Mouse (Mus musculus) lung, adult 2 months (tissue): ENCODE measurements around the gene Igsf9b. TPM values are rescaled to one million over a fixed set of nuclear protein-coding genes. Genes with fewer than 3 reads are reported as not detected.

Source experiments
- DNase-seq: peaks from one replicate; pipeline ENCODE4 v3.0.0; 2022
- H3K4me1 ChIP-seq: fragments of 200-500 bp; 2 replicates; pipeline ENCODE4 v1.6.1; 2011; ENCODE audit warnings: low read length; ENCODE audit not compliant: control insufficient read depth, insufficient read depth
- H3K4me3 ChIP-seq: fragments of 200-500 bp; replicated peaks from 2 replicates; pipeline ENCODE3; 2011; ENCODE audit warnings: low read depth, mild to moderate bottlenecking, control low read depth, low read length; ENCODE audit errors: extremely low read depth
- CTCF ChIP-seq: fragments of 200-500 bp; IDR thresholded peaks from 2 replicates; pipeline ENCODE4 v1.5.1; 2011; ENCODE audit warnings: mild to moderate bottlenecking, low read length, control low read depth; ENCODE audit not compliant: insufficient read depth
- POLR2A ChIP-seq: fragments of 200-500 bp; IDR thresholded peaks from 2 replicates; pipeline ENCODE4 v1.6.1; 2011; ENCODE audit warnings: low read depth, mild to moderate bottlenecking, control low read depth, low read length, borderline replicate concordance; ENCODE audit errors: extremely low read depth
- WGBS: fragments of 180-500 bp; shearing (Covaris S2); methylation state at CpG from one replicate; pipeline ENCODE4 v1.1.7; 2018; 5-methylcytosine and 5-hydroxymethylcytosine counted together
- polyA plus RNA-seq: library from polyadenylated mRNA; depleted of rRNA; stranded (reverse); fragments of >200 nt; gene quantifications from 2 replicates; pipeline ENCODE4 v1.2.3, GENCODE M21; 2012

Igsf9b gene
- polyA plus RNA-seq, 1 experiment, result 1.4 TPM

DNA sequence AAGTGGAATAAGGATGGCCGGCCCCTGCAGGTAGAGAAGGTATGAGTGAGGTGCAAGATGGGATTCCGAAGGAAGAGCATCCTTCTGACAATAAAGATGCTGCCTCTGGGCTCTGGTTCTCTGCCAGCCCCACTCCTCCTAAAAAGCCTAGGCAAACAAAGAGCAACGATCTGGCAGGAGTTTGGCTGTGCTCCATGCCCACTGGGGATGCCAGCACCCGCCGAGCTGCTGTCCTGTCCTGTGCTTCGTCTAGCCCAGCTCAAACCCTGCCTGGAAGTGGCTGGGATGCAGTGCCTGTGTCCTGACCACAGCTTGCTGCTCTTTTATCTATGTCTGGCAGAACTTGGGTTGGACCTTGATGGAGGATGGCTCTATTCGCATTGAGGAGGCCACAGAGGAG, 23.3 kb downstream of the Igsf9b start:
- Histone ChIP-seq H3K4me3 (no peak overlapping the region), H3K4me1 (no peaks in the 10 kb centered on the region)
- TF ChIP-seq CTCF, result no peak
- no peak for TF ChIP-seq POLR2A
- DNase-seq, result no peak
- 75% methylated on average over 7 of the region's 7 CpGs for WGBS

DNA sequence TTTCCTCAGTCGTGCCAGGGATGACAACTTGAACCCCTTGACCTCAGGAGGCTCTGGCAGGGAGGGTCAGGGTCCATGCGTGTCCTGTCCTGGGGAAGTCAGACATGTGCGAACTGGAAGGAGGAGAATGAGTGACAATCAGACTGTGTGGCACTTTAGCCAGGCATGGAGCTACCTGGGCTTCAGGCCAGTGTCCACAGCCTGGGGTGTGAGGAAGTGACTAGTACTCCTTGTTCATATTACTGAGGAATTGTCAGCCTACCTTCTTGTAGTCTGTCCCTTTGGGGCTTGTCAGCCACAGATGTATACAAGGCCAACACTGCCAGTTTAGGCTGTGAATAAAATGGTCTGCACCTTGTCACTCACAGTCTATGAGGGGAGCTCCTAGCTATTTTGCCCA, 24.4 kb downstream of the Igsf9b start:
- Histone ChIP-seq H3K4me3 (no peak overlapping the region), H3K4me1 (no peaks in the 10 kb centered on the region)
- no peak for DNase-seq
- 81% methylated on average over 3 of the region's 3 CpGs for WGBS
- no peak for TF ChIP-seq CTCF
- no peak for TF ChIP-seq POLR2A

DNA sequence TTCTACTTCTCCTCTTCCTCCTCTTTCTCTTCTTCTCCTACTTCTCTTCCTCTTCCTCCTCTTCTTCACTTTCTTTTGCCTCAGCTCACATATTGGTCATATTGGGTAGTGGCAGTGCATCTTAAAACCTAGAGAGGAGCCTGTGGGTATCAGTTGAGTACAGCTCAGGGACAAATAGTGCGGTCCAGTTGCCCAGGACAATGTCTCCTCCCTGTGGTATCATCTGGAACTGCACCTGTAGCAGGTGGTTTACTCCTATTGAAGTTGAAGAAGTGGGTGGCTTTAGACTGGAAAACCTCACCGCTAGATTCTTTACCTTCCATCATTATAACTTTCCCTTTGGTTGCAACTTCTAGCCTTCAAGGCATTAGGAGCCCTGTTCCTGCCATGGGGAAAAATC, 26.9 kb downstream of the Igsf9b start:
- WGBS, result 51% methylated on average over 2 of the region's 2 CpGs
- Histone ChIP-seq H3K4me3 (no peak overlapping the region), H3K4me1 (no peaks in the 10 kb centered on the region)
- TF ChIP-seq POLR2A, result no peak
- peak; percentile 56 for TF ChIP-seq CTCF
- DNase-seq, result peak; percentile 31

DNA sequence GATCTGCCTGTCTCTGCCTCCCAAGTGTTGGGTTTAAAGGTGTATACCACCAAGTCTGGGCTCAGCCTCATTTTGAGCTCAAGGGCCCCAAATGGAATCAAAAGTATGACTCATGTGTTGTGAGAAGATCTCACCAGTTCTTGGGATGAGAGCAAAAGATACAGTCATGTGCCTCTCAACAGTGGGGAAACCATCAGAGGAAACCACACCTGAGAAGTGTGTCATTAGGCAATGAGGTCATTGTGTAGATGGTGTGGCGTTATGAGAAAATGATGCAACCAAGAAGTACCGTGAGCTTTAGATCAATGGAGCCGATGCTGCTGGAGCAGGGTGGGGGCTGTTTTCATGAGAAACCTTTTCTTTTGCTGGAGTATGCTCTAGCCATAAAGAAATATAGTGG, 28.6 kb downstream of the Igsf9b start:
- DNase-seq, result no peak
- Histone ChIP-seq H3K4me1 (no peaks in the 10 kb centered on the region), H3K4me3 (no peak overlapping the region)
- 88% methylated on average over 3 of the region's 3 CpGs for WGBS
- TF ChIP-seq POLR2A, result no peak

DNA sequence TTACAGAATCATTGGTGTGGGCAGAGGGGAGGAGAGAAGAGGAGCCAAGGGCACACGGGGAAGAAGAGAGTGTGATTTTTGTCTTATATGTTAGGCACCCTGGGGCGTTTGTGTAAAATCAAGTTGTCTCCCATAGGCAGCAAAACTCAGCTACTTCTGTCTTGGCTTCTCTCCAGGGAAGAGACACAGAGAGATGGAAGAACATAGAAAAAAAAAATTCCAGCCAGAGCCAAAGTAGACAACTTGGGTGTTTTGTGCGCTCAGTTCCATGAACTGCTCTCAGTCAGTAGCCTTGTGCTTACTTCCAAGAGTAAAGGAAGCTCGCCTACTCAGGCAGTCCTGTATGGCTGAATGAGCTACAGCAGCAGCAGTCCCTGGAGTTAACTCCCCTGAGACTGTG, 31.4 kb downstream of the Igsf9b start:
- TF ChIP-seq POLR2A, result no peak
- no peak for TF ChIP-seq CTCF
- no peak for DNase-seq
- Histone ChIP-seq H3K4me3 (no peak overlapping the region), H3K4me1 (no peaks in the 10 kb centered on the region)
- WGBS, result 79% methylated on average over 4 of the region's 4 CpGs

DNA sequence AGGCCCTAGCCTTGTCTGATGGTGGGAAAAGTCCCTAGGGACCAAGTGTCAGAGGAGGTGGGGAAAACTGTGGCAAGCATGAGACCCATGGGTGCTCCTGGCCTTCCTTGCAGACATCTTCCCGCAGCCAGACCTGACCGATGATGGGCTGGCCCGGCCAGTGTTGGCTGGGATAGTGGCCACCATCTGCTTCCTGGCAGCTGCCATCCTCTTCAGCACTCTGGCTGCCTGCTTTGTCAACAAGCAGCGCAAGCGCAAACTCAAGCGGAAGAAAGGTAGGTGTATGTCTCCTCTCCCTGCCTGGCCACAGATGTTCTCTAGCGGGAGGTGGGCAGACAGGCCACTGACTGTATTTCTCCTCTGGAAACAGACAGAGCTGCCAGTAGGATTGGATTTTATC, 32.5 kb downstream of the Igsf9b start:
- no peak for DNase-seq
- no peak for TF ChIP-seq POLR2A
- no peak for TF ChIP-seq CTCF
- H3K4me1 ChIP-seq, result no peaks in the 10 kb centered on the region
- H3K4me3 ChIP-seq, result no peak overlapping the region
- WGBS, result 92% methylated on average over 7 of the region's 7 CpGs

DNA sequence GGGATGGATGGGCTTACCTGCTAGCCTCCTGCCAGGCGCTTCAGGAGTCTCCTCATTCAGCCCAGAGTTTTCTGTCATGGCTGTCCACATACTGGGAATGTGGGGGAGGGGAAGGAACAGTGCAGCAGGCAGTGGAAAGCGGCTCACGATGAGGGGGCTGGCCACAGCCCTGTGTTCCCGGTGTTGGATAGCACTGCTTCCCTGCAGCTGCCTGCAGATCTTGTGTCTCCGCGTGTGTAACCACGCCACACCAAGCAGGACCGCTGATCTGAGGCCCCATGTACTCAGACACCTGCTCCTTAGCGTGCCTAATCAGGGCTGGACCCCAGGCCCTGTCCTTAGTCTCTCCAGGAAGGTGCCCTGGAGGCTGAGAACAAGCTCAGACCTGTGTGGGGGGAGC, 35.9 kb downstream of the Igsf9b start:
- no peaks in the 10 kb centered on the region for H3K4me1 ChIP-seq
- TF ChIP-seq CTCF, result no peak
- TF ChIP-seq POLR2A, result no peak
- no peak for DNase-seq
- WGBS, result 81% methylated on average over 9 of the region's 9 CpGs
- no peak overlapping the region for H3K4me3 ChIP-seq

DNA sequence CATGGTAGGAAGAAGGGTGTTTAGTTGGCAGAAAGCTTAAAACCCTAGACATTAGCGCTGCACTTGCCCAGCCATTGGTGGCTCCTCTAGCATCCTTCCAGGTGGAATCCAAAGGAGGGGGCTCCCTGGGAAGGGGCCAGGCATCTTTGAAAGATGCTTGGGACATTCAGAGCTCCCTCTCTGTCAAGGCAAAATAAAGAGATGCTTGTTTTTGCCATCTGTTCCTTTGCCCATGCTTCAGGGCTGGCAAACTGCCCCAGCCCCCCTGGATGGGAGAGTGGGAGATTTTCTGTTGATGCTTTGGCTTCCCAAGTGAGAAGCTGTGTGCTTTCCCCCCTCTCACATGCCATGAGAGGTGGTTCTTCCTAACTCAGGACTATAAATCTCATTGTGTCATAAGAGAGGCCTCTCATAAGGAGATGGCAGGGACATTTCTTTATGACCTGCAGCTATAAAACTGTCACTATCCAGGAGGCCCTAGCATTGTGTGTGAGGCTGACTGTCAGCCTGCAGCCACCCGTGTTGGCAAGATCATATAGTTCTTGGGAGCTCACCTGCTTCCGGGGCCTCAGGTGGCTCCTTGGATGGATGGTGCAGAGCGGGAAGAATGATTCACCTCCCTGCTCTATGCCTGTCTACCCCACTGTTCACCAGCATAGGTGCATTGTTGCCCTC, 38.1 kb downstream of the Igsf9b start:
- TF ChIP-seq CTCF (no peak), POLR2A (no peak)
- WGBS, result 90% methylated on average over 4 of the region's 4 CpGs
- H3K4me3 ChIP-seq, result no peak overlapping the region
- no peaks in the 10 kb centered on the region for H3K4me1 ChIP-seq
- DNase-seq, result no peak

DNA sequence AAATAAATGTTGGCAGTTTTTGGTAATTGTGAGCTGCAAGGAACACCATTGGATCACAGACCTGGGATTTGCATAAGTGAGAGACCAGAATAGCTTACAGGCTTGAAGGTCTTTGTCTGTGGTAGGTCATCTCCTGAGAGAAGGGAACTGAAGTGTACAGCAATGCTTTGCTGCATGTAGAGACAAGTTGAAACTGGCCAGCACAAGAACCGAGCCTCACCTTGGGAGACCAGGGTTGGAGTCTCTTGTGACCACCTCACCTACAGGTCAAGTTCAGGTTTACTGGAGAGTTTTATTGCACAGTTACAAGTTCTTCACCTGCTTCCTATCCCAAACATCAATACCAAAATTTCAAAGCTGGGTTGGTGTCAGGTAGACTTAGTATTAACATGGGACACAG, 40.2 kb downstream of the Igsf9b start:
- WGBS, result 79% methylated on average over 1 of the region's 1 CpGs
- Histone ChIP-seq H3K4me3 (no peak overlapping the region), H3K4me1 (no peaks in the 10 kb centered on the region)
- no peak for TF ChIP-seq CTCF
- no peak for TF ChIP-seq POLR2A
- no peak for DNase-seq

DNA sequence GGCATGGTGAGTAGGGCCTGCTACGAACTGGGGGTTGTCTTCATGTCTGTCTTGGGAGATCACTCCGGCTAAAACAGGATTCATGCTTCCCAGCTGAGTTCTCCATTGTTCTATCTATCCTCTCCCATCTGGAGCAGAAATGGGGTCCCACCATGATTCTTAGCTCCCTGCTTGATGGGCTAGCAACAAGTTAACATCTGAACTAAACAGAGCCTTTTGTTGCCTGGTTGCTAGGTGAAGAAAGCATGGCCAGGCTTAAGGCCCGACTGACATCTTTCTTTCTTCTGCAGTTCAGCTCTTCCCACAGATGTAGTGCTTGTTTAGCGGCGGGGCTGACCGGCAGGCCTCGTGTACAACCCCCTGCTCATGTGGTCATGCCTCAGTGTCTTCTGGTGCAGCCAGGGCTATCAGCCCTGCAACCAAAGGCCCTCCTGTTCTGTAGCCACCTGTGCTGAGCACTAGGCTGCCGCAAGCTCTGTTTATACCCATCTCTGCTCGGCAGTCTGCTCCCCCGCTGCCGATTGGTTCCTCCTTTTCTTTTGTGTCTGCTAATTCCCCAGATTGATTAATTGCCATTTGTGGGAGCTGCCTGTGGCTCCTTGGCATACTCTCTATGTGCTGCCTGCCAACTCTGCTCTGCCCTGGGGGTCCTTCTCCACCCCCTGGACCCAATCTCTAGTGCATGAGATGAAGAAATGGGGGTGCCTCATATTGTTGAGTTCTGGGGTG, 47.7 kb downstream of the Igsf9b start:
- TF ChIP-seq POLR2A, result no peak
- no peak for TF ChIP-seq CTCF
- Histone ChIP-seq H3K4me1 (no peaks in the 10 kb centered on the region), H3K4me3 (no peak overlapping the region)
- no peak for DNase-seq
- 75% methylated on average over 11 of the region's 11 CpGs for WGBS
